Mouse (Mus musculus) limb, embryonic 12.5 days (tissue): ENCODE measurements at regions not wholly inside any gene's neighbourhood (a gene's known extent, or its start where the extent isn't known, plus 50 kb on each side); places are given as distances from the start of the nearest gene placed in this dataset.
A peak's percentile ranks its signal among the peaks of the same experiment; 100 is the strongest.

Source experiments
- ATAC-seq: fragments of 200-750 bp; cut with Nextera tagmentation; 2 replicates; pipeline ENCODE4 v1.8.0; 2017; ENCODE audit warnings: low read depth, moderate TSS enrichment; ENCODE audit not compliant: insufficient number of reproducible peaks, insufficient read depth, low FRiP score, low TSS enrichment
- H3K27ac ChIP-seq: fragments of 300-500 bp; sonication (generic); 2 replicates; pipeline ENCODE4 v1.5.1; 2016; ENCODE audit warnings: mild to moderate bottlenecking, moderate library complexity
- H3K27me3 ChIP-seq: fragments of 300-500 bp; sonication (generic); 2 replicates; pipeline ENCODE4 v1.6.1; 2016; ENCODE audit warnings: mild to moderate bottlenecking, moderate library complexity
- H3K36me3 ChIP-seq: fragments of 300-500 bp; sonication (generic); 2 replicates; pipeline ENCODE4 v1.6.1; 2016; ENCODE audit warnings: mild to moderate bottlenecking, moderate library complexity
- H3K4me1 ChIP-seq: fragments of 300-500 bp; sonication (generic); replicated peaks from 2 replicates; pipeline ENCODE4 v1.6.1; 2016
- H3K4me2 ChIP-seq: fragments of 300-500 bp; sonication (generic); 2 replicates; pipeline ENCODE4 v1.6.1; 2016; ENCODE audit warnings: mild to moderate bottlenecking, moderate library complexity
- H3K4me3 ChIP-seq: fragments of 300-500 bp; sonication (generic); replicated peaks from 2 replicates; pipeline ENCODE4 v1.5.1; 2016; ENCODE audit warnings: mild to moderate bottlenecking
- H3K9ac ChIP-seq: fragments of 300-500 bp; sonication (generic); replicated peaks from 2 replicates; pipeline ENCODE4 v1.6.1; 2016; ENCODE audit warnings: mild to moderate bottlenecking, moderate library complexity
- H3K9me3 ChIP-seq: fragments of 300-500 bp; sonication (generic); 2 replicates; pipeline ENCODE4 v1.6.1; 2016; ENCODE audit warnings: mild to moderate bottlenecking, moderate library complexity
- WGBS: fragments of 180-500 bp; shearing (Covaris S2); methylation state at CpG from one replicate; pipeline ENCODE4 v1.1.7; 2016; 5-methylcytosine and 5-hydroxymethylcytosine counted together

DNA sequence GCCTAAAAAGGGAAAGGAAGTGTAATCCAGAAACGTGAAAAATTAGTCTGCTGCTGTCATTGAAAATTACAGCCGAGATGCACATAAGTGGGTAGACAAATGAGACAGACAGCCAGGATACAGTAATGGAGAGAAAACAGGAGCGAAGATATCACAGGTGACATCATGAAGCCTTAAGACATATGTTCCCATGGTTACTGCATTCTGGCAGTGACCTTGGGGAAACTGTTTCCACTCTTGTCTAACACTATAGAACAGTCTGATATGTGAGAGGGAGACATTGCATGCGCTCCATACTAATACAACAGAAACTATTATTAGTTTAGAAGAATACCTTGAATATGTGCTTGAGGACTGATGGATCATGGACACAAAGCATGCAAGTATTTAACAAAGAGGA is 254.0 kb upstream of the Gimd1 start:
- ATAC-seq = no peak
- Histone ChIP-seq H3K27ac (no peak overlapping the region), H3K9ac (no peak overlapping the region), H3K27me3 (no peaks in the 10 kb centered on the region), H3K9me3 (no peaks in the 10 kb centered on the region), H3K4me1 (0 out of 2 replicates have a peak, but pooled peaks cover 3% of the 10 kb centered on the region), H3K36me3 (no peaks in the 10 kb centered on the region), H3K4me2 (no peak overlapping the region), H3K4me3 (no peak overlapping the region)
- 66% methylated on average over 4 of the region's 4 CpGs for WGBS

DNA sequence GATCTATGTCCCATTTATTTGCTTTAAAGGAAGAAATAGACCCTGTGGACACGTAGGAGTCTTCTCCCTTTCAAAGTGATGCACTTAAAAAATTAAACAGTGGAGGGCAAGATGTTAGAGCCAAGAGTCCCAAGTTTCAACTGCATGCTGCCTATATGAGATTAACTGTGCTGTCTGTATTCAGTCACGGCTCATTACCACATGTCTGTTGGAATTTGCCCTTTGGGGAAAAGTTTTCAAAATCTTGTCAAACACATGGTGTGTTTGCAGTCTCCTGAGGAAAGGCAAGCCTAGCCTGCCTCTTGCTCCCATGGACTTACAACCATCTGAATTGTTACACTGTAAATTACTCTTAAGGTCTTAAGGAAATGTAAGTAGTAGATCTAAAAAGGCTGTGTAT is 211.9 kb upstream of the Gimd1 start:
- no peak for ATAC-seq
- 62% methylated on average over 2 of the region's 2 CpGs for WGBS
- H3K4me1 ChIP-seq = peaks cover 7% of the 10 kb centered on the region
- H3K36me3 ChIP-seq = no peaks in the 10 kb centered on the region
- no peaks in the 10 kb centered on the region for H3K9me3 ChIP-seq
- no peaks in the 10 kb centered on the region for H3K27me3 ChIP-seq
- H3K9ac ChIP-seq = no peak overlapping the region
- no peak overlapping the region for H3K27ac ChIP-seq
- H3K4me3 ChIP-seq = no peak overlapping the region
- no peak overlapping the region for H3K4me2 ChIP-seq

DNA sequence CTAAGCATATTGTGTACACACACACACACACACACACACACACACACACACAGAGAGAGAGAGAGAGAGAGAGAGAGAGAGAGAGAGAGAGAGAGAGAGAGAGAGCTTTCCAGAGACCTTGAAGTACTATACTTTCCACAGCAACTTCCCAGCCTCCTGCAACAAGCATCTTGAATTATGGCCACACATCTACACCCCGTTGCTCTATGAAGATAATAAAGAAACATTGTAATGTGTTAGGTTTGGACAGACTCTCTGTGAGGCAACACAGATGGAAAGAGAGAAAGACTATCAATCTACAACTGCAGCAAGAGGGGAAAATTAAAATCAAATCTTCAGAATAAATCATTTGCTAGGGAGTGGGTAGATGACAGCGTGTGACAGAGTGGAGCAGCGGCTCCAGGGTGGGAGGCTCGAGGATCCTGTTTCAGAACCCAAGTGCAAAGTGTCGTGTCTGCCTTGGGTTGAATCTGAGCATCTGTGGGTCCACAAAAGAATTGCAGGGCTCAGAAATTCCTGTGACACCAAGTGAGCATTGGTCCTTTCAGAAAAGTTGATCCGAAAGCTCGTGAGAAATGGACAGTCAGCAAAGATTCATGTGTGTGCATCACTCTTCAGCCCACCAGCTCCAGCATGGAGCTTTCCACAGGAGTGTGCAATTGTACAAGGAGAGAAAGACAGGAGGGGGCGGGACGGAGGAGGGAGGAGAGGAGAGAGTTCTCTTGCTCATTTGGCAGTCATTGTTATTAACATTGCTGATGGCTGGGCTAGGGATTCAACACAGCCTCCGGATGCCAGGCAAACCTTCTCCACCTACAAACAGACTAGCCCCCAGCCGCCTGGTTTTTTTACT is 203.6 kb upstream of the Gimd1 start:
- ATAC-seq = no peak
- WGBS = 50% methylated on average over 11 of the region's 11 CpGs
- peaks cover 23% of the 10 kb centered on the region for H3K4me1 ChIP-seq
- H3K4me3 ChIP-seq = no peak overlapping the region
- H3K4me2 ChIP-seq = no peak overlapping the region
- H3K9me3 ChIP-seq = no peaks in the 10 kb centered on the region
- no peak overlapping the region for H3K9ac ChIP-seq
- no peaks in the 10 kb centered on the region for H3K36me3 ChIP-seq
- H3K27ac ChIP-seq = 0 out of 2 replicates have a peak overlapping the region, but pooled peaks have one; percentile 45
- H3K27me3 ChIP-seq = no peaks in the 10 kb centered on the region

- H3K4me3 ChIP-seq = no peak overlapping the region
- H3K4me2 ChIP-seq = no peak overlapping the region
- H3K9ac ChIP-seq = no peak overlapping the region
- peaks cover 23% of the 10 kb centered on the region for H3K4me1 ChIP-seq
- WGBS = 35% methylated on average over 9 of the region's 9 CpGs
- no peak; the same call in 1 of the 2 replicates for ATAC-seq
- peak overlapping the region; percentile 60 for H3K27ac ChIP-seq
- no peaks in the 10 kb centered on the region for H3K36me3 ChIP-seq
- no peaks in the 10 kb centered on the region for H3K9me3 ChIP-seq
- H3K27me3 ChIP-seq = no peaks in the 10 kb centered on the region
These were observed 202.4 kb upstream of the Gimd1 start for GRCm38 (mm10) chr3:132427244-132427643.

GRCm38 (mm10) chr3:132428148-132428547 is 201.5 kb upstream of the Gimd1 start:
- Histone ChIP-seq H3K36me3 (no peaks in the 10 kb centered on the region), H3K27ac (peak overlapping the region; percentile 62), H3K4me1 (peaks cover 17% of the 10 kb centered on the region), H3K4me3 (no peak overlapping the region), H3K4me2 (peak overlapping the region; percentile 37), H3K27me3 (no peaks in the 10 kb centered on the region), H3K9me3 (no peaks in the 10 kb centered on the region), H3K9ac (0 out of 2 replicates have a peak overlapping the region, but pooled peaks have one; percentile 18)
- no peak for ATAC-seq
- 32% methylated on average over 17 of the region's 17 CpGs for WGBS

GRCm38 (mm10) chr3:132431805-132432204 is 197.8 kb upstream of the Gimd1 start:
- Histone ChIP-seq H3K27me3 (no peaks in the 10 kb centered on the region), H3K4me1 (peaks cover 6% of the 10 kb centered on the region), H3K27ac (no peak overlapping the region), H3K9me3 (no peaks in the 10 kb centered on the region), H3K4me2 (no peak overlapping the region), H3K36me3 (no peaks in the 10 kb centered on the region), H3K9ac (no peak overlapping the region), H3K4me3 (no peak overlapping the region)
- no peak for ATAC-seq

DNA sequence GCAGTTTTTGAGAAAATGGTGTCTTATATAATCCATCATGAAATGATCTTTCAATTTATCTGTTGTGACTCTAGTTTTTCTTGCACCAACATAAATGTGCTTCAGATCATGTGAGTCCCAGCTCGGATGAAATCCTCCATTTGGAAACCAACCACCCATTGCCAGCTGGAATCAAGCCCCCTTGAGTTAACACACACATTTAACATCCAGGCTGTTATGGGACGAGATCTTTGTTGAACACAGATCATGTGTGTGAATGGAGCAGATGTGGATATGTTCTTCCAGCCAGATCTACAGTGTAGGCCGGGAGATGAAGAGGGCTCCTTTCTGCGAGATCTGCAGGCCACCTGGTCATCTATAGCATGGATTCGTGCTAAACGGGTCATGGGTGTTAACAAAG is 188.4 kb upstream of the Gimd1 start:
- ATAC-seq = no peak
- Histone ChIP-seq H3K27ac (no peak overlapping the region), H3K36me3 (no peaks in the 10 kb centered on the region), H3K9ac (no peak overlapping the region), H3K4me1 (no peaks in the 10 kb centered on the region), H3K9me3 (no peaks in the 10 kb centered on the region), H3K4me3 (no peak overlapping the region), H3K4me2 (no peak overlapping the region), H3K27me3 (no peaks in the 10 kb centered on the region)
- WGBS = 93% methylated on average over 6 of the region's 6 CpGs

- no peak overlapping the region for H3K4me2 ChIP-seq
- ATAC-seq = no peak
- no peaks in the 10 kb centered on the region for H3K4me1 ChIP-seq
- WGBS = 72% methylated on average over 4 of the region's 4 CpGs
- no peaks in the 10 kb centered on the region for H3K9me3 ChIP-seq
- H3K27me3 ChIP-seq = no peaks in the 10 kb centered on the region
- H3K36me3 ChIP-seq = no peaks in the 10 kb centered on the region
- H3K9ac ChIP-seq = no peak overlapping the region
- H3K27ac ChIP-seq = no peak overlapping the region
- no peak overlapping the region for H3K4me3 ChIP-seq
These were observed 175.7 kb upstream of the Gimd1 start for GRCm38 (mm10) chr3:132453927-132454326.

DNA sequence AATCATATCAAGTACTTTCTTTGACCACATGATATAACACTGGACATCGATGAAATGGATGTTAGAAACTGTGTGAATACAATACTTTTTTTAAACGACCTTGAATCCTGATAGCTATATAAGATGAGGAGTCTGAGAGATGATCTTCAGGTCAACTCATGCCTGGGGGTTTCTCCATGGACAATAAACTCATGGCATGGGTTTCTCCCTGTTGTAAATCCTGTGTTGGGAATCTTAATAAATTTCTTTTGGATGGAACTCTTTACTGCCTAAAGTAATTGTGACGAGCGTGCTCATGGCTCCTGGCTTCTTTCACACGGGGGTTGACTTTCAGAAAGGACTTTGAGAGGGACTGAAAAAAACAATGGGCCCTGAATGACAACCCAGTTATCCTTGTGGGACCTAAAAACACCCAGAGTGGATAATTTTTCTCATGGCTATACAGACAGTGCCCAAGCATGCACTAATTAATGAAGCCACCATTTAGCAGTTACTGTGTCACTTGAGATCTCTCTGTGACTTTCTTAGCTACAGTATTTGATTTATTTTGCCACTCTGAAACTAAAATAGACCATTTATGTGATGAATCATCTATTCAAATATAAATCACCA is 167.2 kb upstream of the Gimd1 start:
- no peaks in the 10 kb centered on the region for H3K9me3 ChIP-seq
- H3K9ac ChIP-seq = no peak overlapping the region
- no peaks in the 10 kb centered on the region for H3K27me3 ChIP-seq
- no peak overlapping the region for H3K4me2 ChIP-seq
- H3K36me3 ChIP-seq = no peaks in the 10 kb centered on the region
- 70% methylated on average over 5 of the region's 5 CpGs for whole genome bisulfite sequencing
- H3K4me3 ChIP-seq = no peak overlapping the region
- no peak for ATAC-seq
- H3K27ac ChIP-seq = no peak overlapping the region
- H3K4me1 ChIP-seq = no peaks in the 10 kb centered on the region

- Histone ChIP-seq H3K9ac (no peak overlapping the region), H3K4me2 (no peak overlapping the region), H3K4me3 (no peak overlapping the region), H3K27me3 (no peaks in the 10 kb centered on the region), H3K27ac (no peak overlapping the region), H3K36me3 (no peaks in the 10 kb centered on the region), H3K9me3 (no peaks in the 10 kb centered on the region), H3K4me1 (no peaks in the 10 kb centered on the region)
- WGBS = 44% methylated on average over 4 of the region's 4 CpGs
- ATAC-seq = no peak
These were observed 158.6 kb upstream of the Gimd1 start for GRCm38 (mm10) chr3:132471070-132471469.

DNA sequence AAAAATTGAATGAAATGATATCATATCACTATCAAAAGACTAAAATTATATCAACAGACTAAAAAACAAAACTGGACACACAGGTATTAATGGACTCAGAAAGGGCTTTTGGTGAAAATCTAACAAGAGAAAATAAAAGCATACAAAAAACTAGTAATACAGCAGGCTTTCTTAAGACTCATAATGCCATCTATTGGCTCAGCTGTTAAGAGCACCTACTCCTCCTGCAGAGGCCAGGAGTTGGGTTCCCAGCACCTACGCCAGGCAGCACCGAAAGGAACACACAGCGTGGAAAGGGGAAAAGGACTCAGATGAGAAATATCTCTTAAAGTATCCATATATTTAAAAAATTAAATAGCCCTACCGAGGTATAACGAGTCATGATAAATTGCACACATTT is 151.9 kb upstream of the Gimd1 start:
- no peak overlapping the region for H3K4me2 ChIP-seq
- ATAC-seq = no peak
- H3K36me3 ChIP-seq = no peaks in the 10 kb centered on the region
- H3K27ac ChIP-seq = no peak overlapping the region
- H3K4me3 ChIP-seq = no peak overlapping the region
- no peaks in the 10 kb centered on the region for H3K4me1 ChIP-seq
- H3K9ac ChIP-seq = no peak overlapping the region
- H3K9me3 ChIP-seq = no peaks in the 10 kb centered on the region
- no peaks in the 10 kb centered on the region for H3K27me3 ChIP-seq
- 86% methylated on average over 5 of the region's 5 CpGs for WGBS
